Mouse (Mus musculus) monocyte, adult 2 months (primary cell): ENCODE measurements around the gene Tmem159.

Source experiments
- DNase-seq, 2 experiments: peaks; one replicate each; pipeline ENCODE4 v3.0.0; 2022; ENCODE audit warnings: low spot score in 2 of 2, low read depth in 1 of 2

Gene Tmem159

DNA sequence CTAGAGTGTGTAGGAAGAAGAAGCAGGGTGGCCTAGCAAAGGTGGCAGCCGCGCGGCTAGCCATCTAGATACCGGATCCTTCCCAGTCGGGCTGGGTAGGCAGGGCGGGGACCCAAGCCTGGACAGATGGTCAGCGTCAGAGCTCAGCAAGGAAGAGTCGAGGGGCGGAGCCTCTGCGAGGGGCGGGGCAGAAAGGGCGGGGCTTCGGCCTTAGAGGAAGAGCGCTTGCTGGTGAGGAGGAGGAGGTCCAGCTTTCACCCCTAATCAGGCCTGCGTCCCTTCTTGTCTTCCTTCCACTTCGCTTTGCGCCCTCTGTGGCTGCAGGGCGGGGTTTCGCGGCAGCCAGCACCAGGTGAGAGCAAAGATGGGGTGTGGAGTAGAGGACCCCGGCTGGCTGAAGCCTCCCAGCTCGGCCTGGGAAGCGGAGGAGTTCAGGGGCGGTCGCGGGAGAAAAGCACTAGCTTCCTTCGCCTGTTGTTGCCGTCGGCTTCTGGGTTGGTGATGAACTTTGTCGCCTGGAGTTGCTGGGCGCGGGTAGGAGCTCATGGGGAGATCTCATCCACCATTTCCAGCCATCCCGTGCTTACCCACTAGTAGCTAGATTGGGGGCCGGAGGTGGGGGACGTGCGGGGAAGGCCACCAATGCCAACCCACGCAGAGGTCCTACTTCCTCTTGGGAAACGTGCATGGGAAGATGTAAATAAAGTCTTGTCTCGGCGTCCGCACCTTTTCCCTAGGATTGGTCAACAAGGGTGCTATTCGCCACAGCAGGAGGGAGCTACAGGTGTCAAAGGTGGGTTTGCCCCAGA is at the start of gene Tmem159:
Tmem159 (plus strand) TSS at position 190 of the 809 bp plus-strand sequence.
- DNase-seq: peak; percentile 42 to 70

DNA sequence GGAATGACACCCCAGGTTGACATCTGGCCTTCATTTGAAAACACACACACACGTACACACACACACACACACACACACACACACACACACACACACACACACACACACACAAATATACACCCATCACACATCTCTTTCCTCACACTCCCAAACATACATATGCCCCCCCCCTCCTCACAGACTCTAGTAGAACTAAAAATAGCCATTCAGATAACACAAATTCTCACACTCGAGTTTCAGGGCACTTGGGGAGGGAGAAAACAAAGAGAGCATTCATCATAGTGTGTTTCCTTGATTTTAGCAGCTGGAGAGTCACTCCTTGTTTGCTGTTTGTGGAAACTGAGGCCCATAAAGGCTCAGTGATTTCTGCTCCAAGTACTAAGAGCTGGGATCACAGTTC is 48.1 kb upstream of the Tmem159 start:
- no peak for DNase-seq

DNA sequence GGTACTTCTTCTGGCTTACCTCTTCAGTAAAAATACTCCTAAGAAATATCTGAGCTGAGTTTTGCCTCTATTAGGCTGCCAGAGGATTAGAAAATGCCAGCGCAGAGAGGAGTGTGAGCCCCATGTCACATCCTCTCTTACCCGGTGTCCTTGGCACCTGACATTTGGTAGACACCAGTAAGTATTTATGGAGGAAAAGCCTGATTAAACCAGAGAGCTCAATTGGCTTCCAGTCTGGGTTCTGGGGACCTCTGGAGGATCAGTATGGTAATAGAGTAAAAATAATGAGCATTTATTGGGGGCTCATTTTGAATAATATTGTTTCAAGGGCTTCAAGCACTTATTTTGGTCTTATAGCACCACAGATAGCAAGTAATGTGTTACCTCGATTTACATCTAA is 46.7 kb upstream of the Tmem159 start:
- DNase-seq: no peak

DNA sequence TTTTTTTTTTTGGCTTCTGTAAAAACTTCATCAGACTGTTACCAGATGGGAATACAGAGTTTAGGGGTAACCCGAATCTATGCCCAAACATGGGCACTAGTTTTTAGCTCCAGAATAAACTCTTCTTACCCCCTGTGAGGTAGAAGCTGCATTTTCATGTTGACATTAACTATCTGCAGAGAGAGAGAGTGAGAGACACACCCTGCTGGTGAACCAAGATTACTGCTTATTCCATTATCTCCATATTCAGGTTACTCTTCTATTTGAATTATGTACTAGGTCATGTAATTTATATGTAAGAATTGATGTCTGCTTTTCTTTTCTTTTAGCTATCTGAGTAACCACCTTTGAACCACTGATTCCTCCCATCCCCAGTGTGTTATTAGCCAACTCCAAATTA is 38.1 kb upstream of the Tmem159 start:
- no peak for DNase-seq

DNA sequence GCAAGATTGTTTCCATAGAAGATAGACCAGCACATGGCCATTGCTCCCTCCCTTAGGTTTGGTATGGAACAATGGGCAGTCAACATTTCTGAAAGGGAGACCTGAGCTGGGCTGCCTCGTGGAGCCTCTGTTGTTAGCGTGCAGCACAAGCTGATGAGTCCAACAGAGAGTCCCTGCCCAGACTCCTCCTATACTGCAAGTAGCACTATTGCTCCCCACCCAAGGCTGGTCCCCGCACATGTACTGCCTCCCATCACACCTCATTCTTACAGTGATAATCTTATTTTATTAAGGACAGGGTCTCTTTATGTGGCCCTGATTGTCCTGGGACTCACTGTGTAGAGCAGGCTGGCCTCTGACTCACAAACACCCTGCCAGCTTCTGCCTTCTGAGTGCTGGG is 34.0 kb upstream of the Tmem159 start:
- no peak for DNase-seq

DNA sequence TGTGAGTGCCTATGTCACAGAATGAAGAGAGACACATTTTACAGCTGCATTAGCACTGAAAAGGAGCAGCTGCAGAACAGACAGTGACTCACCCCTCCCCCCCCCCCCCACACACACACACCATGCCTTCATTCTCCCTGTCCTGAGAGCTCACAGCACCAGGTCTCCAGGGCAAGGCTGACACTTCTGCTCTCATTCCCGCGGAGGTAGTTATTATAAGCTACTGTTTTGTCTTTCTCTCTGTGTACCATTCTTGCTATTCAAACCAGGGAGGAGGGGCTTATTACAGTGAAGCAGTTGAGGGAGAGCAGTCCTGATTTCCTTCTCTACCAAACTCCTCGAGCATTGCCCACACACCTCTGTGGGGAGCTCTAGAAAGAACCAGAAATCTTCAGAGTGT is 33.0 kb upstream of the Tmem159 start:
- no peak for DNase-seq

DNA sequence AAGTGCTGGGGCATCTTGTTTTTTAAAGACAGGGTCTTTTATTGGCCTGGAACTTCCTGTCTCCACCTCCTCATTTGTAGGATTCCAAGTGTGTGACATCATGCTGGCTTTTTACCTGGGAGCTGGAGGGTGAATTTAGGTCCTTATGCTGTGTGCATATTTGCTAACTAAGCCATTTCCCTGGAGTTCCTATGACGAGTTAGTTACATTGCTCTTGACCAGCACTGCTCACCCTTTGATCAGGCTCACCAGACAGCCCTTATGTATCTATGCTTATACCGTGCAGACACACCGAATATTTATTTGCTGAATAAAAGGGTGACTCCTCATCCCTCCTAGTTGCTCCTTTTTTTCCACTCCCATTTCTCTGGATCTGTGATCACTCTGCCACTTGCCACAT is 22.0 kb upstream of the Tmem159 start:
- DNase-seq: no peak

DNA sequence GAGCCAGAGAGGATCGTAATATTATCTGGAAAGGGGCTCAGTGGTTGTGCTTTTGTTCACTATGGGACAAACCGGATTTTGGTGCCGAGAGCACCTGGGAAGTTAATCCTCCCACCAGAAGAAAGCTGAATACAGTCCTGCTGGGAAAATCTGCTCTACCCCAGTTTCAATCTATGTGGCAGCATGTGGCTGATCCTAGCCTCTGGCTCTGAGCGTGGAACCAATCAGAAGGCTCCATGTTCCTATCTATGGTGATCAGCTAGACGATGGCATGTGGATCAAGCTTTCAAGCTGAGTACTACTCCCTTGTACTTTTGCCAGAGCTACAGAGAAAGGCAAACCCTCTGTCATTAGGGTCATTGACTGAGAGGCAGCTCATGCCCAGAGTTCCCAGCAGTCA is 9.1 kb upstream of the Tmem159 start:
- no peak for DNase-seq

DNA sequence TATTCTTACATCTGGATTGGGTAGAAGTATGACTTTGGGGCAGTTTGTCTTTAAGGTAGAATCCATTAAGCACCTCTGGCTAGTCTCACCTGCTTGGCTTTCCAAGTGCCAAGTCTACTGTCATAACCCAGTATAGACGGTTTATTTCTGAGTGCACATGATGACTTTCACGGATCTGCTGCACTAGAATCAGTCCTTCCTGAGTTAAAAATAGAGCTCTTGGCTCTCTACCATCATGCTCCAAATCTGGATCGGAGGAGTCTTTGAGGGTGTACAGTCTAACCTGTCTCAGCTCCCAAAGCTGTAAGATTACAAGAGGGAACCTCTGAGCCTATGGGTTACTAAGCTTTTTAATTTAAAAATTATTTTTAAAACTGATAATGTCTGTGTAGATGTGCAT is 7.9 kb upstream of the Tmem159 start:
- DNase-seq: no peak

DNA sequence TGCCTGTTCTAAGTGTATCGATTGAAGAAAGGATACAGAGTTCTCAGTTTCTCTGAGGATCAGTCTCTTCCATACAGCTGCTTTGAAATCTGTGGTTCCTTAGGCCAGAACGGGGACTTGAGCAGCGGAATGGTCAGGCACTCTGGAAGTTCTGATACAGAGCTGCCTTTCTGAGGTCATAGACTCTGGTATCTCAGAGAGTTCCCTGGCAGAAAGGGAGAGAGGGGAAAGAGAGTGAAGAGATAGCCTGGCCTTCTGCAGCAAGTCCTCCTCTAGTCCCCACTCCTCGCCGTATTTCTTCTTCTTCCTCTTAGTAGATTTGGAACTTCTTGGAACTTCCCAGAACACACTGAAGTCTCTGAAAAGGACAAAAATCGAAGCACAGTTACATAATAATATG is 7.0 kb upstream of the Tmem159 start, which contains the start of gene Dnah3:
Dnah3 (minus strand) TSS at position 101 of the 400 bp plus-strand sequence.
- no peak for DNase-seq

DNA sequence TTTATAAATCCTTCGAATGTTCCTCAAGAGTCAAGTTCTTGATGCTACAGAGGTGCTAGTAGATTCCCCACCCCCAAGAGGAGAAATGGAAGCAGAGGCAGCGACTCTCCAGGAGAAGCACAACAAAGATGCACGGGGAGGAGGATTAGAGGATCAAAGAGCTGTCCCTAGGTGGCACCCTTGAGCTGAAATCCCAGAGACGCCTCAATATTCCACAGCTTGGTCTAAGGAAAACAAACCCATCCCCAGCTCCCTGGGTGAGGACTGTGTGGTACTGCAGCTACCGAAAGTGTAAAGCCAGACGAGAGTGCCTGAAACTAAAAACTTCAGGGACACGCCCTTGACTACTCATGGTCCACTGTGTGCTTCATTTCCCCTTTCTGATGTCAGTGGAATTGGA is 4.3 kb upstream of the Tmem159 start:
- DNase-seq: no peak

DNA sequence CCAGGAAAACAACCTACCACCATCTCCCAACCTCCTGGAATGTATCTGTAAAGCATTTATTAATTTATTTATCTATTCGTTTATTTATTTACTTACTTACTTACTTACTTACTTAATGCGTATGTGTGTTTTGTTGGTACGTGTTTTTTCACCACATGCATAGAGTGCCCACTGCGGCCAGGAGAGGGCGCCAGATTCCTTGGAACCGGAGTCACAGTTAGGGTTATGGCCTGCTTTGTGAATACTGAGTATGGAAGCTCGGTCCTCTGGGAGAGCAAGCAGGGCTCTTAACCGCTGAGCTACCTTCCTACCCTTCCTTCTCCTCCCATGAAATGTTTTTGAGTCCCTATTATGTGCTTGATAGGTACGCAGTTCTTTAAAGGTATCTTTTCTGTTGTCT is 3.8 kb upstream of the Tmem159 start:
- DNase-seq: peak; percentile 30 to 34

DNA sequence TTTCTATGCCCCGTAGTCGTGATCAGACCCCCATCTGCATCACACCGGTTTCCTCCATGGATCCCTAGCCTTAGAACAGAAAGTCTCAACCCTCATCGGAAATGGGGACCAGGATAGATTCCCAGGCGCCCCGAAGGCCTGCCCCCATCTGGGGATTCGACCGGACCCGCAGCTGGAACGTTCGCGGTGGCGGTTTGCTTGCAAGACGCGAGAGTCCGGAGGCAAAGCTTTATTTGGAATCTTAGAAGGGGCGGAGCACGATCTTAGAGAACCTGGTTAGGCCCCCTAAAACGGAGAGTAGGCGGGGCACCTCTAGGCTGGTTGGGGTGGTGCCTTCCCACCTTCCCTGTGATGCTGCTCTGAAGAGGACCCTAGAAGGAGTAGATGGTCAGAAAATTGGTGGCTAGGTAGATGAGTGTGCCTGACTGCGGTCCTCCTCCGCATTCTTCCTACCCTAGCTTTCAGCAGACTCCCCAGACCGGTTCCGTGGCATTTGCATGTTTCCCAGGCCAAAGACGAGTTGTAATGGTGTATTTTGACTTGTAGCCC is 940 bp downstream of the Tmem159 start:
- DNase-seq: no peak

DNA sequence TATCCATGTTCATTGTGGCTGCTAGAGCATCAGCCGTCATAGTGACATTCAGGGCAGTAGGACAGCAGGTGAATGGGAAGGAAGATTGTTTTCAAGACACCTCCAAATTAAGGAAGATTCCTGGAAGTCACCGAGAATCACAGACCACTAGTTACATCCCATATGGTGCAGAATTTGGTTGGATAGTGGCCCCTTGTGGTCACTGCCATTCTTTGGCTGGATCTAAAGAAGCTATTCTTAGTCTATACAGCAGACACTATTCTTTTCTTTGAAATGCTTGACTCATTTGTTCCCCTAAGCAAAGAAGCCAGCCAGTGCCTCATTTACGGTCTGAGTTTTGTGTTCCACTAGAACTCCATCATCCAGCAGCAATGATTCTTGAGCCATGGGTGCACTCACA is 2.8 kb downstream of the Tmem159 start:
- DNase-seq: no peak

DNA sequence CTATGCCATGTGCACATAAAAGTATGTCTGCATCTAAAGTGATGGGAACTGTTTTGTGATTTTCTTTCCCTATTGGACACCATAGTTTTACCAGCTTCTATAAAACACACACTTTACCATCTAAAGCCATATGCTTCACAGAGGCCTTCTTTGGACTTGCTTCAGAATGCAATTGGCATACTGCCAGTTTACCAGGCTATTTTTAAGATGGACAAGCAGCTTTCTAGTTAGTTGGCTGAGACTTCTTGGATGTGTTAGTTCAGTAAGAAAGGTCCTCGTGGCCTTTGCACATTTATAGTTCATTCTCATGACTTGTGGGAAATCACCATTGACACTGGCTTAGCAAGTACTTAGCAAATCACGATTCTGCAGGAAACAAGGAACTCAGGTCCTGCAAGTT is 4.2 kb downstream of the Tmem159 start:
- DNase-seq: no peak

DNA sequence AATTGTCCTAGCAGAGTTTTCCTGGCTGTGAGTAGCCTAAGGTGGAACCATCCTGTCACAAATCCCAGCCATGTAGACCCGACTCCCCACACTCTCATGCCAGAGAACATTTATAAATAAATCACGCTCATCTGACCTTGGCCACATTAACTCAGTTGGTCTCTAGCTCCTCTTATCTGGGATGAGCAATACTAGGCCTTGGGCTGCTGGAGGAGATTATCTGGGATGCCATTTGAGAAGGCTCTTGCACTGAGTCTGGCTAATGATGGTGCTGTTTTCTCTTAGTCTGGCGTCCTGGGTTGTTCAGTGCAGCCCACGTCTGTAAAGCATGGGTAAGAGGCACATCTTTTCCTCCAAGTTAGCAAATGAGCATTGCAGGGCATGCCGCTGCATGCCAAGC is 7.5 kb downstream of the Tmem159 start:
- no peak for DNase-seq

DNA sequence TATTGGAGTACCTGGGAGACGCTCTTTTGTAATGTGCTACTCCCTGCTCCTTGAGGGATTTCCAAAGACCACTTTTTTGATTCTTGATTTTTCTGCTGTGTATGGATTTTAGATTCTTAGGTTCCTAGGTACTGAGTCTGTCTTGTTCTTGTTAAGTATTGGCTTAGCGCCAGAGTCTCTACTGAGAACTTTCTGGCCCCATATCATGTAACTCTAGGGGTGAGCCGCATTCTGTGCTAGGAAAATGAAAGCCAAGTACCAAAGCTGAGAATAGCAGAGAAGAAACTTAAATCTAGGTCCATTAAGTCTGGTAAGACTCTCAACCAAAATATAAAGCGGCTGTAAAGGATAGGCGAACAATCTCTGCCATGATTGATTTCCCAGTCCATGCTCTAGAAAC is 14.8 kb downstream of the Tmem159 start:
- no peak for DNase-seq

DNA sequence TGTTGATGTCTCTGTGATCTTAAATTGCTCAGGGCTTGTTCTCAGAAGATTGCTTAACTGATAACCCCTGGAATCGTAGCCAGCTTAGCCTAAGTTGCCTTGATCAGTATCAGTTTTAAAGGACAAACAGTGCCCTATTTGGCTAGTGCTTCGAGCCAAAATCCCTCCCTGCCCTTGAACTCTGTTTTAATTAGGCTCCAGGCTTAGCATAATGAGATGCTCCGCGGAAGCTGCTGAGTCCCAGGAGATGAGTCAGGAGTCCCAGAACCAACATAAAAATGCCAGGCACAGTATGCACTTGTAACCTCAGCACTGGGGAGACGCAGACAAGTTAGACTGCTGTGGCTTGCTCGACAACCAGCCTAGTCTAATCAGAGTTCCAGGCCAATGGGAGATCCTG is 15.4 kb downstream of the Tmem159 start:
- DNase-seq: no peak

DNA sequence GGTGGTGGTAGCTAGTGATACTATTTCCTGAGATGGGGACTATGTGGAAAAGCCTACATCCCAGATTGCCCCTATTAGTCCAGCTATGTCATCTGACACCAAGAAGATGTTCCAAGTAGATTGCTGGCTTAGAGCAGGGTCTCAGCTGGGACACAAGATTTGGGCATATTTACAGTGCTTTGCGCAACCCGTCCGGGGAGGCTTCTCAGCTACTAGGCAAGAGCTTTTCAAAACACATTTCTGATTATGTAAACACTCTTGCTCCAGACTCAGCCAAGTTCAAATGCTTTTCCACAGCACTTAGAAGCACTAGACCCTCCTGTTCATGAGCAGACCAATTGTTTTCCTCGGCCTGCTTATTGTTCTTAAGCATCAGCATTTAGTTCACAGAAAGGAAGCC is 21.6 kb downstream of the Tmem159 start:
- DNase-seq: no peak

DNA sequence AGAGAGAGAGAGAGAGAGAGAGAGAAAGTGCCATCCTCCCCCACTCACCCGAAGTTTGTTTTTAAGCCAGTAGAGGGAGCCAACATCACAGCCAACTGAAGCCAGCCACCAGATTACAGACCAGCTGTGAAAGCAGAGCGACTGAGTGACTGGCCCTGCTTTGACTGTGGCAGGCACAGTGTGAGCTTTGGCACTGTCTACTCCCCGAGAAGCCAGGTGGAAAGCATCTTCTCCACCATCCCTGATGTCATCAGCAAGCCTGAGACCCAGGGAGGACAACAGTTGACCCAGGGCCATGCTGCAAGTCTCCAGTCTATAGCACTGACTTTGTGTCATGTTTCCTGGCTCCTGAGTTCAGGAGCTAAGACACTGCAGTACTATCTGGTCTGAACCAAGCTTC is 22.7 kb downstream of the Tmem159 start:
- DNase-seq: no peak

DNA sequence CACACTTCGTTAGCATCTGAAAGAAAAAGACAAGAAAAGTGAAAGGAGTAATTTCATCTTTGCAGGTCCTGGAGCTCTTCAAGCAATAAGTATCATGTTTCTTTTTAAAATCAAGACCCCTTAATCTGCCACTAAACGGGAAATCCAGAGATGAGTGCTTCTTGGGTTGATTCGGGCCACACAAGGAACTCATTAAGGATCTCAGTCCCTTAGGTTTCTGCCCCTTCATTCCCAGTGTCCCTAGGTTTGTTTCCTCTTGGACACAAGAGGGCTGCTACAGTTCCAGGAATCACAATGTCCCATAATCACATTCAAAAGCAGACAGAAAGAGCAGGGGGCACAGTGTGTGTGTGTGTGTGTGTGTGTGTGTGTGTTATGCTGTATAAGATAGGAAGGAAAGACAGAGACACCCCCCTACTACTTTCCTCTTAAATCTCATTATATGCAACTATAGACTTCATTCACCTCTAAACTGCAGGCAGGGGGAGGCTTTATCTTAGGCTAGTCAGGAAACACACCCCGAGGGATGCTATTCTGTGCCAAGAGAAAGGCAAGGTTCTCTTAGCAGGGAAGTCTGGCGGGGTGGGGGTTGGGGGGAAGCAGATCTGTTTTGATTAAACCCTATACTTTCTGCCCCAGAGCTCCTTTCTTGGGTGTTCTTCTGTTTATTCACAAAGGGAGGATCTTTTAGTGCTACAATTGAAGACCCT is 25.0 kb downstream of the Tmem159 start:
- DNase-seq: no peak

DNA sequence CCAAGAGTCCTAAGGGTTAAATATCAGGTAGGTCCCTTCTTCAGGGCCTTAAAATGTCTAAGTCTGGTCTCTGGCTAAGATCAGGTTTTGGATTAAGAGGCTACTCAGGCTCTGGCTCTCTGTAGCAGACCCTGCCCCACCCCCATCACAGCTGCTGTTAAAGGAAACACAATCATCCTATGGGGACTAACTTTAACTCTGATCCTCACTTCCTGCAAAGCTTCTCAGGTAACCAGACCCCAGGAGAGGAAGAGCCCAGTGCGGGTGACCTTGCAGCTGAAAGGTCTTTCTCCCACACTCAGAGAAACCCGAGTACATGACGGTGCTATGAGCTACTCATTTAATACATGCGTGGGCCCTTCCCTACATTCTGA is 25.5 kb downstream of the Tmem159 start:
- DNase-seq: no peak
